In the genomic region with DNA sequence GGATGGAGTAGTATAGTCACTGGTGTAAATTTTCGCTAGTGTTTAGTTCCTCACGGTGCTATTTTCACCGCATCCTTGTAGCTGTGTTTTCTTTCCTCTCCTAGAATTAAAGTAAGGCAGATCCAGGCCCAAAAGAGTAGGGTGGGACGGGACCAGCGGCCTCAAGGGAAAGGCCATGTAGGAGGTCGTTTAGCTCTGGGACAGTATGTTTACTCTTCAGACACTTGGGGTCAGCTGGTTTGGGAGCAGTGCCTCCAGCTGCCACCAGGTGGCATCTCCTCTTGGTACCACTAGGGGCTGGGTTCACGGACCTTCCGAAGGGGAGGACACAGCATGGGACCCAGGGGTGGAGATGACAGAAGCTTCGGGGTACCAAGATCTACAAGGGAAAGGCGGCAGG, we compare ENCODE assay signal across 8 mouse cellular contexts. TPM values are rescaled to one million over a fixed set of nuclear protein-coding genes. Genes with fewer than 3 reads are reported as not detected.
DNase-seq lines count a peak whose midpoint lies in the region; ATAC-seq and TF ChIP-seq lines count a peak whose summit lies in the region.

No protein-coding gene starts in this region.

- H3K27ac ChIP-seq in hindbrain, embryonic 13.5 days: peak overlapping the region; percentile 93

- peak; percentile 45 for ATAC-seq in Patski
- peak; percentile 59; the same call in 1 of the 2 replicates for ATAC-seq in hindbrain, embryonic 13.5 days (ENCODE audit: low FRiP score)

- H3K27me3 ChIP-seq in Patski: no peaks in the 10 kb centered on the region
- H3K27me3 ChIP-seq in hindbrain, embryonic 13.5 days: no peaks in the 10 kb centered on the region

- WGBS in hindbrain, embryonic 13.5 days: under 1% methylated on average over 10 of the region's 10 CpGs

- H3K9ac ChIP-seq in hindbrain, embryonic 13.5 days: peak overlapping the region; percentile 86

- H3K36me3 ChIP-seq in hindbrain, embryonic 13.5 days: peaks cover 50% of the 10 kb centered on the region

- peak overlapping the region; percentile 68 for H3K4me3 ChIP-seq in hindbrain, embryonic 13.5 days

- no peaks in the 10 kb centered on the region for H3K9me3 ChIP-seq in hindbrain, embryonic 13.5 days

- no peak for TF ChIP-seq CTCF in Patski (IDR thresholded peaks at IDR 0.05)

- CTCF ChIA-PET in Patski (lab: Charles Lee): interaction anchor here (0.9 to 2.6 kb wide), 14 partner anchors 8 to 146 kb away, joined by 3 to 37 read pairs (median 4); a partner anchor contains a TSS

- H3K4me1 ChIP-seq in hindbrain, embryonic 13.5 days (replicated peaks): peaks cover 30% of the 10 kb centered on the region

- POLR2A ChIA-PET in Patski (lab: Charles Lee): interaction anchor here (0.8 to 2.1 kb wide), 6 partner anchors 10 to 153 kb away, joined by 3 to 15 read pairs (median 4); a partner anchor contains a TSS

- in situ Hi-C loops in Patski (cut with MboI; ENCODE audit: low pct_unique_long_range_greater_than_20kb): no loop called here

- DNase-seq in Patski (ENCODE audit: low read depth, low spot score): no peak
- DNase-seq in cerebellum, postnatal 14 days: peak; percentile 89 to 92
- peak; percentile 64 to 69 for DNase-seq in frontal cortex, postnatal 14 days (ENCODE audit: low spot score in 2 of 2)
- DNase-seq in layer of hippocampus, postnatal 25 days (ENCODE audit: extremely low spot score in 1 of 2, low spot score in 1 of 2): peak; percentile 64 to 79
- peak; percentile 89 for DNase-seq in lung, postnatal 25 days (ENCODE audit: low spot score)
- peak; percentile 89 for DNase-seq in retina, embryonic 14.5 days (ENCODE audit: low spot score)
- peak; percentile 87 for DNase-seq in thymus, postnatal 4 days

- peak overlapping the region; percentile 82 for H3K4me2 ChIP-seq in hindbrain, embryonic 13.5 days

RNA-seq across cellular contexts. Expression of a gene that starts 3.9 kb away (rescaled TPM):
- 0.22 TPM for polyA plus RNA-seq in Patski (2021)
- polyA plus RNA-seq in hindbrain, embryonic 13.5 days (2015; fragmentation: Nextera tagmentation; extraction: Ambion mirVana): 0.21 and 0.35 TPM in 2 replicates
- under 1 TPM; 0.15 to 0.26 TPM for total RNA-seq in layer of hippocampus, postnatal 25 days (2021)

RNA-seq across cellular contexts. Expression of a gene that starts 9.4 kb away (rescaled TPM):
- polyA plus RNA-seq in Patski (2021): 280 TPM
- polyA plus RNA-seq in hindbrain, embryonic 13.5 days (2015; fragmentation: Nextera tagmentation; extraction: Ambion mirVana): 398 and 404 TPM in 2 replicates
- 100 to 1,000 TPM; 226 to 262 TPM for total RNA-seq in layer of hippocampus, postnatal 25 days (2021)

RNA-seq across cellular contexts. Expression of a gene that starts 24.3 kb away (rescaled TPM):
- 202 TPM for polyA plus RNA-seq in Patski (2021)
- 34.0 and 38.1 TPM in 2 replicates for polyA plus RNA-seq in hindbrain, embryonic 13.5 days (2015; fragmentation: Nextera tagmentation; extraction: Ambion mirVana)
- 10 to 100 TPM; 35.0 to 39.8 TPM for total RNA-seq in layer of hippocampus, postnatal 25 days (2021)

RNA-seq across cellular contexts. Expression of a gene that starts 25.3 kb away (rescaled TPM):
- polyA plus RNA-seq in Patski (2021): 99.6 TPM
- 107 and 109 TPM in 2 replicates for polyA plus RNA-seq in hindbrain, embryonic 13.5 days (2015; fragmentation: Nextera tagmentation; extraction: Ambion mirVana)
- 10 to 100 TPM; 75.4 to 90.7 TPM for total RNA-seq in layer of hippocampus, postnatal 25 days (2021)

RNA-seq across cellular contexts. Expression of a gene that starts 54.6 kb away (rescaled TPM):
- polyA plus RNA-seq in Patski (2021): 73.2 TPM
- polyA plus RNA-seq in hindbrain, embryonic 13.5 days (2015; fragmentation: Nextera tagmentation; extraction: Ambion mirVana): 118 and 125 TPM in 2 replicates
- total RNA-seq in layer of hippocampus, postnatal 25 days (2021): 10 to 100 TPM; 82.1 to 84.3 TPM
